Mouse (Mus musculus) mouse embryonic stem cell (cell line): ENCODE data around the gene Lama2.

Experiments
- in situ Hi-C, 2 experiments: fragments of 300-500 bp; cut with MboI; formaldehyde crosslinking; loops; 1 replicate in 1 of 2; 3 replicates in 1 of 2; pipeline ENCODE4 v1.14.3; 2019 to 2020; ENCODE audit warnings: low sequenced_read_pairs in 2 of 2, low pct_unique_long_range_greater_than_20kb in 1 of 2, mixed read lengths in 1 of 2; ENCODE audit not compliant: unreplicated experiment in 1 of 2

Gene Lama2

GRCm38 (mm10) chr10:27222639-27223315, 396.8 kb downstream of the Lama2 start:
- in situ Hi-C loops, result no loop called here

GRCm38 (mm10) chr10:27219698-27220097, 399.9 kb downstream of the Lama2 start:
- in situ Hi-C loops, result no loop called here

GRCm38 (mm10) chr10:27207320-27207719, 412.2 kb downstream of the Lama2 start:
- in situ Hi-C loops, result no loop called here

GRCm38 (mm10) chr10:27198443-27198842, 421.1 kb downstream of the Lama2 start:
- in situ Hi-C loops, result no loop called here

- in situ Hi-C loops, result no loop called here
Observed at GRCm38 (mm10) chr10:27193986-27194908, 425.3 kb downstream of the Lama2 start.

GRCm38 (mm10) chr10:27188630-27189365, 430.8 kb downstream of the Lama2 start:
- in situ Hi-C loops, result no loop called here

- in situ Hi-C loops, result no loop called here
Observed at GRCm38 (mm10) chr10:27184185-27184584, 435.4 kb downstream of the Lama2 start.

- in situ Hi-C loops, result no loop called here
Observed at GRCm38 (mm10) chr10:27174271-27174670, 445.3 kb downstream of the Lama2 start.

GRCm38 (mm10) chr10:27164738-27165137, 454.8 kb downstream of the Lama2 start:
- in situ Hi-C loops, result no loop called here

- in situ Hi-C loops, result no loop called here
Observed at GRCm38 (mm10) chr10:27162364-27162763, 457.2 kb downstream of the Lama2 start.

- in situ Hi-C loops, result no loop called here
Observed at GRCm38 (mm10) chr10:27150220-27150619, 469.3 kb downstream of the Lama2 start.

- in situ Hi-C loops, result no loop called here
Observed at GRCm38 (mm10) chr10:27140422-27140821, 479.1 kb downstream of the Lama2 start.

- in situ Hi-C loops, result no loop called here
Observed at GRCm38 (mm10) chr10:27135768-27136167, 483.8 kb downstream of the Lama2 start.

GRCm38 (mm10) chr10:27133135-27133534, 486.4 kb downstream of the Lama2 start:
- in situ Hi-C loops, result no loop called here

GRCm38 (mm10) chr10:27127454-27127853, 492.1 kb downstream of the Lama2 start:
- in situ Hi-C loops, result no loop called here

GRCm38 (mm10) chr10:27123763-27124162, 495.8 kb downstream of the Lama2 start:
- in situ Hi-C loops, result no loop called here

- in situ Hi-C loops, result no loop called here
Observed at GRCm38 (mm10) chr10:27117815-27118214, 501.7 kb downstream of the Lama2 start.

GRCm38 (mm10) chr10:27116938-27117647, 502.5 kb downstream of the Lama2 start:
- in situ Hi-C loops, result no loop called here
